Mouse (Mus musculus): ENCODE results near the gene Bcl2l11.

DNA sequence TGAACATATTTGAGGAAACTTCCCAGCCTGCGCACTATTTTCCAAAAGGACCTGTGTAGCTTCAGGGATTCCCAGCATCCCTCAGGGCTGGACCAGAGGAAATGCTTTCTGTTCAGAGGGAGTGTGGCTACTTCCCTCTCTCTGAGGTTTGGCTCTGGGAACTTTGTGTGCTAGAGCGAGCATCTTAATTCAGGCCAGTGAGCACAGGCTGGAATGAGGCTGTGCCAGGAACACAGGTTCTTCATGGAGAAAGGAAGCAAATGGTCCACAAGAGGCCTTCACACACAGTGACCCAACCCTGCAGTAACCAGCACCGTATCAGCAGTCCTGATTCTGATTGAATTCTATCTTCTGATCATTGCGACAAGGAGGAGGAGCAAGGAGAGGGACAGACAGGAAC, 48.9 kb upstream of the Bcl2l11 start:
- no peak for TF ChIP-seq CTCF (IDR thresholded peaks at IDR 0.05; ENCODE audit: borderline replicate concordance, extremely low read depth, insufficient read depth, insufficient read length)
- TF ChIP-seq POLR2A (IDR thresholded peaks at IDR 0.05; ENCODE audit: borderline replicate concordance, extremely low read depth, insufficient read depth, insufficient read length, poor library complexity, severe bottlenecking), result no peak

Measured in brain, embryonic 14.5 days (tissue).